Mouse (Mus musculus) left cerebral cortex, postnatal 25 days (tissue): ENCODE measurements around the gene Hpgds. TPM values are rescaled to one million over a fixed set of nuclear protein-coding genes. Genes with fewer than 3 reads are reported as not detected.
A peak's percentile ranks its signal among the peaks of the same experiment; 100 is the strongest.

ENCODE experiments used
- DNase-seq, 2 experiments: peaks; one replicate each; pipeline ENCODE4 v3.0.0; 2022; ENCODE audit warnings: low spot score in 2 of 2, mixed read lengths in 1 of 2
- intact Hi-C: fragments of 180-260 bp; cut with DNase I; formaldehyde crosslinking; loops from one replicate; pipeline ENCODE4 v1.15.1; 2025
- total RNA-seq, 2 experiments: library from RNA; stranded (reverse); gene quantifications; 2 replicates each; pipeline ENCODE4 v1.2.3; 2021

The Hpgds gene
- total RNA-seq = 1 to 10 TPM; 3.6 to 3.9 TPM

DNA sequence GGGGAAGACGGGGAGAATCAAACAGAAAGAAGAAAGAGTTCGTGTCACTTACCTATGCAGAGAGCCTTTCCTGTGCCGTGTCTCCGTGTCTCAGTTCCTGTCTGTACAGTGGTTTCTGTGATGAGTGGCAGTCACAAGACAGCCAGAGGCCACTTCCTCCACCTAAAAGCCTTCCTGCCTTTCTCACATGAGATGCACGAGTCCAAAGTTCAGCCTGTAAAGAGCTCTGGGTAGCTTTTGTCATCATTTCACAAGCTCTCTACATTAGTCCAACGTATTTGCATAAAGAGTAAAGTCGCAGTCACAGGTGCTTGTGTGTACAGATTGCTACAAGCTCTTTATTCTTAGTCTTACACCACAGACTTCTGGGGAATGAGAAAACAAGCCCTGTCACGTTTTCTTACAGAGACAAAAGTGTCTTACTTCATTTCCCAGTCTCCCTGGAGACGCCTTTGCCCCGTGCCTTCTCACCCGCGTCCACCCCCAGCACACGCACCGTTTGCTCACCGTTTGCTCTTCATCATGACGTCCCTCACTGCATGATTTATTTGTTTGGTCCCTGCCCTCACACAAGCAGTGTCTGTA, at the start of gene Hpgds:
TSS of gene Hpgds (minus strand) at position 288 of the 585 bp plus-strand sequence.
- no peak for DNase-seq
- intact Hi-C loops = no loop called here

GRCm38 (mm10) chr6:65164977-65165376, 20.3 kb upstream of the Hpgds start:
- peak in 1 of 2 experiments; percentile 13 for DNase-seq
- intact Hi-C loops = no loop called here

DNA sequence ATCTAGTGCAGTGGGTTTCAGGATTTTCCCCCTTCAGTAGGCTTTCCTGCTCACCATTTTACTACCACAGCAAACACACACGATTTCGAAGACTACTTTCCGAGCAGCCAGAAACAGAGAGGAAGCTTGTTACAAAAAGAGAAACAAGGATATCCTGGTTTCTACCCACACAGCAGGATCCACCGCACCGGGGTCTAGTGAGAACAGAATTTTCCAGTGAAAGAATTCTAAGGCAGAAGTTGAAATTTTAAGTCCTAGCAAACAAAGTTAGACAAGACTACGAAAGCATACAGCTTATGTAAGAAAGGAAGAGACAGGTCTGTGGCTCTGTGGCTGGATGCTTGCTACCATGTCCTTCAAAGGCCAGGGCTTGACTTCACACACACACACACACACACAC, 19.4 kb upstream of the Hpgds start:
- intact Hi-C loops = no loop called here
- DNase-seq = peak; percentile 23 to 78

DNA sequence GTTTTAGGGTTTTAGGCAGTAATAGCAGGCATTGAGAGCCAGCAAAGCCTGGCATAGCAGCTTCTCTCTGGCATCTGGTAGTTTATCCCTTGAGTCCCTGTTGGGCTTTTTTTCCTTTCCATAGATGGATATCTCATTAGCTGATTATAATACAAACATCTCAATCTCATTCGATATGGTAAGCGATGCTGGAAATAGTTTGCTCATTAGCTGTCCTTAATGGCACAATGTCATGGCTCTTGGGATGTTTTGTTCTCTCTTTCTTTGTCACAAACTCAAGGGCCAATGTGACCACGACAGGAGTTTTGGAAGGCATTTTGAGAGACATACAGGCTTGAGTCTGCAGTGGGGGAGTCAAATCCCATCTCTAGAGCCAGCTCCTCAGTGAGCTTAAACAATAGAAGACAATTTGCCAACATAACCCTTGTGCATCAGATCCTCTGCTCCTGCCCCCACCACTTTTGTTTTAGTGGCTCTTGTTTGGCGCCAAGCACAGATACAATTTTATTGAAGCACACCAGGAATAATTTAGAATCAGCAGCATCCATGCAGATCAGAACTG, 14.8 kb upstream of the Hpgds start:
- intact Hi-C loops = no loop called here
- no peak for DNase-seq

DNA sequence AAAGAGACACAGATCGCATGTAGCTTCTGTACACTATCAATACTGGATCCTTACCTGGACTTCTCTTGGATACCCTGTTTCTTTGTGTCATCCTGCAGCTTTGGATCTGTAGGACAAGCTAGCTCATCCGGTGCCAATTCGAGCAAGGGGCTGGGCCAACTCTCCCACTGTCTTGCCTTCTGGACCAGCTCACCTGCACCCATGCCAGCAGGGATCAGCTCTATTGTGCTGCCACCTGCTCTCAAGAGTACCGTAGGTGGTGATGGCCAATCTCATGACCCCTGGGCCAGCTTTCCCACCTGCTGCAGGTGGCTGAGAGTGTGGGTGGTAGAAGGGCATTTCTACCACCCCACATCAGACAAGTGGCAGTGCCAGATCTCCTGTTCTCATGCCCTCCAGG, 12.3 kb upstream of the Hpgds start:
- intact Hi-C loops = no loop called here
- no peak for DNase-seq

GRCm38 (mm10) chr6:65153570-65153969, 8.9 kb upstream of the Hpgds start:
- peak in 1 of 2 experiments; percentile 57 for DNase-seq
- intact Hi-C loops = no loop called here

DNA sequence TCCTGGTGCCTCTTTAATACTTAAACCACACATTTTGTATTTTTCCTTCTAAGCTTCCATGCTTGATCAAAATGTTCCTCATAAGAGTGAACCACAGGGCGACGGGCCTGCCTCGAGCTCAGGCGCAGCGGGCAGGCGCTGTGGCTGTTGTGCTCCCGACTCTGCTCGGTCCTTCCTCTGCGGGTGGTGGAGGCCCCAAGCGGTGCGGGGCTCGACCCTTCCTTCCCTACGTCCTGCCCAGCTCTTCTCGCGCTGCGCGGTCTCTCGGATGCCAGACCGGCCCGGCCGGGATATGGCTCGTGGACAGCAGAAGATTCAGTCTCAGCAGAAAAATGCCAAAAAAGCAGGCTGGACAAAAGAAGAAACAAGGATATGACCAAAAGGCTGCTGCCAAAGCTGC, 6.0 kb upstream of the Hpgds start:
- no peak for DNase-seq
- intact Hi-C loops = no loop called here

DNA sequence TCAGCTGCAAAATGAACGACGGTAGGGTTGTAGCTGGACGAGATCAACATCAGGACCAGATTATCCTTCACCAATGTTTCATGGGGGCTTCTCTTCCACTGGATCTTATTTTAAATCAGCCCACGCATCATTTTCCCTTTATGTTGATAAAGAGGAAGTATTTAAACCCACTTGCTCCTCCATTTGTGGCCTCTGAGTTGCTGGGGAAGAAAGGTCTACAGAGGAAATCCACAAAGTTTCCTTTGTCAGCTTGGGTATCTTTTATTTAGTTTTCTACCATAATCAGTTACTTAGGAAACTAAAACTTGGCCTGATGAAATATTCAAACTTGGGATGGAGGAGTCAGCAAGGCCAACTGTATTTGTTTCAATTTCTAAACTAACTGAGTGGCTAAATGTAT, 1.7 kb upstream of the Hpgds start:
- no peak for DNase-seq
- intact Hi-C loops = no loop called here

GRCm38 (mm10) chr6:65142316-65142715, 2.4 kb downstream of the Hpgds start:
- DNase-seq = no peak
- intact Hi-C loops = no loop called here

DNA sequence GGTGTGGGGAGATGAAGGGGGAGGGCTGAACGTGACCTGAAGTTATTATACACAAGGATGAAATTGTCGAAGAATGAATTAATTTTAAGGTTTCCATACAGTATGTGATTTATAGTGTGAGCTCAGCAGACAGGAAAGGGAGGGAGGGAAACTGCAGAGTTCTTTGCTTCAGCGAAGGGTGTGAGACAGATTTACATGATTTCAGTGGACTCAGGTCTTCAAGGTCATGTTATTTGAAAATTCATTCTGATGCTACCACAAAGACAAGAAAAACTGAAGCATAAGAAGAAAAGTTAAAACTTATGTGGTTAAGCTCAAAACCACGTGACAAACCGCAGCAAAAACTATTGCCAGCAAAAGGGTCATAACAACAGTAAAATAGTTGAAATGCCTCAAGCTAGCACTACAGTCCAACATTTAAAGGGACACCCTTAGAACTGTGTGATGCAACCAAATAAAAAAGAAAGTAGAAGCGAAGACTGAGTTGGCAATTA, 3.9 kb downstream of the Hpgds start:
- no peak for DNase-seq
- intact Hi-C loops = no loop called here

- DNase-seq = no peak
Observed at GRCm38 (mm10) chr6:65140082-65140749, 4.5 kb downstream of the Hpgds start.

GRCm38 (mm10) chr6:65138243-65138642, 6.5 kb downstream of the Hpgds start:
- intact Hi-C loops = no loop called here
- DNase-seq = no peak

More at GRCm38 (mm10) chr6:65140082-65140749, 4.5 kb downstream of the Hpgds start:
- intact Hi-C loops = no loop called here

- intact Hi-C loops = no loop called here
- DNase-seq = no peak
Observed at GRCm38 (mm10) chr6:65137802-65138201, 6.9 kb downstream of the Hpgds start.

DNA sequence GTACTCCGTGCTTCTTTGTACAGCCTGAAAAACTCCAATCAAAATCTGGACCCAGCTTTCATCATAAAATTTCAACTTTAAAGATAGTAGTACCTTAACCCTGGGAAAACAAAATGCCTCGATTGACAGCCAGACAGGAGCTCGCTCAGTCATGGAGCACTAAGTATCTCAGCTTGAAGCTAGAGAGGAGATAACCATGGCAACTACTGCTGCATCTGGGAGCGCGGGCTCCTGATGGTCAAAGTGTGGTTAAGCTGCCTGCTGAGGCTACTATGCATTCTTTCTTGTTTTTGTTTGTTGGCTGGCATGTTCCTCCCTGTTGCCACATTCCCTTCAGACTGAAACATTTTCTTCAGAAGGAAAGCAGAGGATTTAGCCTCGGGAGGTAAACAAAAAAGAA, 12.3 kb downstream of the Hpgds start:
- intact Hi-C loops = no loop called here
- DNase-seq = no peak

- DNase-seq = peak; percentile 60 to 73
- intact Hi-C loops = loop anchor here (1.0 to 5.0 kb wide), 5 partner anchors 146 to 1406 kb away; no protein-coding TSS in a partner anchor
Observed at GRCm38 (mm10) chr6:65126074-65126726, 18.5 kb downstream of the Hpgds start.

DNA sequence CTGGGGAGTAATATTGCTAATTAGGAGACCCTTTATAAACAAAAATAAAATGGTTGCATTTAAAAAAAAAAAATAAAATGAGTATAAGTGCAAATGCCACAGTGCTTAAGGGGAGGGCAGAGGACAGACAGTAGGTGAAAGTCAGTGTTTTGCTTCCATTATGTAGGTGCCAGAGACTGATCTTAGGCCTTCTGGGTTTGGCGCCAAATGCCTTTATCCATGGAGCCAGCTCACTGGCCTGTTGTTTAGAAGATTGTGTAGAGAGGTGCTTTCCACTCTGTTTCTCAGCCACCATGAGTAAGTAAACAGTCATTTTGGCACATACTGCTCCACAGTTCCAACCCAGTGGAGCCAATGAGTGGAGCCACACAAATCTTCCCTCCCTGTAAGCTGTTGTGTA, 27.2 kb downstream of the Hpgds start:
- DNase-seq = no peak

DNA sequence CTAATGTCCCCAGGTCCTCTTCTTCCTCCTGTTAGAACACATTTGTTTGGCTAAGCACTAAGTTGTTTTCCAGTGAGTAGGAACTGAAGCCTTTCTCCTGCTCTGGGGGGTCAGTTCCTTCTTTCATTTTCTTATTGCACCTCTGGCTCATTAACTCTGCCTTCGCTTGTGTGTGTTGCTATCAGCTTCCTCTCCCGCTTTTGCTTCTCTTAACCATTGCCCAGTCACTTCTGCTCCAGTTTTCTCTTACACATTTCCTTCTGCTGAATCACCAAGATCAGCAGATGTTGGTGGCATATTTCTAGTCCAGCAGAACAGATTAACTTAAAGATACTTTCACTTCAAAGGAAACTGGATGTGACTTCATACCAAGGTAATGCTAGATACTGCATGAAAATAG, 29.8 kb downstream of the Hpgds start:
- no peak for DNase-seq
- intact Hi-C loops = no loop called here

More for the DNA sequence above, 27.2 kb downstream of the Hpgds start:
- intact Hi-C loops = no loop called here

DNA sequence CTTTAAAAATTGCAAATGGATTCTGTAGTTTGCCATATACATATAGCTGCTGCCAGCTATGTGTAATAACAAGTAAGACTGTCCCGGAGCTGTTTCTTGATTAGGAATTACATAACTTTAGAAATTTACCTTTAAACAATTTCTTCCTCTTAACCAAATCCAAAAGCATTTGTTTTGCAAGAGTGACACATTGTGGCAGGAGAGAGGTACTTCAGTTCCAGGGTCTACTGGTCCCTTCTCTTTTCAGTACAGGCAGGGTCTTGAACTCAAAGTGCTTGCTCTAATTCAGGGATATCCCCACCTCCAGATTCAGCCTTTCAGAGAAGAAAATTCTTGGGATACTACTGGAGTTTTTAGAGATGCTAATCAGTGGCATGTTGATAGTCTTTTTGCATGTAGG, 65.6 kb downstream of the Hpgds start:
- intact Hi-C loops = no loop called here
- DNase-seq = no peak

- DNase-seq = peak in 1 of 2 experiments; percentile 8
- intact Hi-C loops = no loop called here
Observed at GRCm38 (mm10) chr6:65075201-65075600, 69.5 kb downstream of the Hpgds start.
